Mouse (Mus musculus): ENCODE measurements at regions not wholly inside any gene's neighbourhood (a gene's known extent, or its start where the extent isn't known, plus 50 kb on each side); places are given as distances from the start of the nearest gene placed in this dataset.

DNA sequence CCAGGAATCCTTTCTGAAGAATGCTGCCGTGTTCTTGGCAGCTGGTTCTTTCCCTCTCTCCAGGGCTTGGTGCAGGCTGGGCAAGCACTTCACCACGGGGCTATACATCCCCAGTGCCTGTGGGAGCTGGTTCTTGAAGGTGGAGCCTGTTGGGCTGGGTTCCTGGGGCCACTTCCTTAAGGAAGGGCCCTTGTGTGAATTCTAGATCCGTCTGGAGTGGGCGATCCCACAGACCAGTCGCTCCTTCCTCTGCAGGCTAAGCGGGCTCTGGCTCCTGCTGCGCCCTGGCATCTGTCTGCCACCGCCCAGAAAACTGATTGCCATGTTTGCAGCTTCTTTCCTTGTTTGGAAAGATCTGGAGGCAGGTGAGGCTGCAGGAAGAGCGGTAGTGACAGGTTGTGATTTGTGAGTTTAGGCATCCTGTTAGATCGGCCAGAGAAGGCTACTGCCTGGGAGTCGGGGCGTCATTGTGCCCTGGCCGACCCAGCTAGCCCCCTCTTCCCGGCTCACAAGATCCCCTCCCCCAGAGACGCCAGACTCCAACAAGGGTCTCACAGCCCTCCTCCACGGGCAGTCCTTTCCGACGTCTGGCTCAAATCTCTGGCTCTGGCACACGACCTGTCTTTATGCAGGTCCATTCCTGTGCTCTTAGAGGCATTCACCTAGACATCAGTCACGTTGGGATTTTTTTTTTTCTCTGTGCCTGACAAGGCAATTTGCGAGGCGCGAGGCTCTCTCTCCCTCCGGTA, 135.6 kb downstream of the Nectin1 start:
- no peaks in the 10 kb centered on the region for H3K36me3 ChIP-seq (ENCODE audit: control insufficient read depth, insufficient read depth, low read length, poor library complexity, severe bottlenecking)
- H3K27ac ChIP-seq (ENCODE audit: insufficient read depth, low read depth, low read length, poor library complexity, severe bottlenecking): no peak overlapping the region
- H3K4me1 ChIP-seq (ENCODE audit: control insufficient read depth in 2 of 2, insufficient read depth in 2 of 2, low read length in 2 of 2, poor library complexity in 1 of 2): peaks cover 2% of the 10 kb centered on the region in 2 experiments; a peak in 1 of 4 replicates
- in situ Hi-C loops (cut with MboI; ENCODE audit: low sequenced_read_pairs in 2 of 2, unreplicated experiment in 2 of 2): no loop called here
- peak overlapping the region; percentile 20 to 22; a peak in 1 of 4 replicates for H3K4me3 ChIP-seq (ENCODE audit: insufficient read depth in 1 of 2, low read depth in 1 of 2, low read length in 2 of 2, poor library complexity in 1 of 2, severe bottlenecking in 1 of 2)
- no peaks in the 10 kb centered on the region for H3K9me3 ChIP-seq (ENCODE audit: control insufficient read depth, insufficient read depth, low read depth, low read length)
- H3K9ac ChIP-seq (ENCODE audit: insufficient read depth, low read depth, low read length, poor library complexity, severe bottlenecking): no peak overlapping the region
- DNase-seq (ENCODE audit: low read depth, low spot score): no peak
- TF ChIP-seq ZNF384 (IDR thresholded peaks at IDR 0.05; ENCODE audit: low read depth, low read length) (0 out of 2 replicates have a peak, but pooled peaks have one; percentile 34), HCFC1 (IDR thresholded peaks at IDR 0.05; ENCODE audit: borderline replicate concordance, insufficient read depth, low read length) (no peak)

DNA sequence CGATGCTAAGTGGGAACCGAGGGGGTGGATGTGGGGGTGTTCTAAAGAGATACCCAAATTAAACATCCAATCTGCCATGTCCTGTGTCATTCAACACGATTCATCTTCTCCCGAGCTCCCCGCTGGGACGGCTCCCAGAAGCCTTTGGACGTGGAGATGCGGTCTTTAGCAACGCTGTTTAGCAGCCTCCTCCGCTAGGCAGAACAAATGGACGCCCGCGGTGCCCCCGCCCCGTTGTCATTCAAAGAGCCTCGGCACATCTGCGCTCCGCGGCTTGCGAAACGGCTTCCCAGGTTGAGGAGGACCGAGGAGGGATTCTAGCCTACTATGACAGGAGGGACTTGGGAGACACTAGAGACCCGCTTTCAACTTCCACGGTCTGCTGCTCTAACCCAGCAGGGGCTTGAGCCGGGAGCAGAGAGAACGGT, 136.2 kb downstream of the Nectin1 start:
- DNase-seq (ENCODE audit: low read depth, low spot score): peak; percentile 57
- Histone ChIP-seq H3K4me3 (ENCODE audit: insufficient read depth in 1 of 2, low read depth in 1 of 2, low read length in 2 of 2, poor library complexity in 1 of 2, severe bottlenecking in 1 of 2) (peak overlapping the region; percentile 20 to 22; a peak in 3 of 4 replicates), H3K36me3 (ENCODE audit: control insufficient read depth, insufficient read depth, low read length, poor library complexity, severe bottlenecking) (no peaks in the 10 kb centered on the region), H3K9ac (ENCODE audit: insufficient read depth, low read depth, low read length, poor library complexity, severe bottlenecking) (no peak overlapping the region), H3K9me3 (ENCODE audit: control insufficient read depth, insufficient read depth, low read depth, low read length) (no peaks in the 10 kb centered on the region), H3K4me1 (ENCODE audit: control insufficient read depth in 2 of 2, insufficient read depth in 2 of 2, low read length in 2 of 2, poor library complexity in 1 of 2) (peaks cover 2% of the 10 kb centered on the region in 2 experiments; a peak in 1 of 4 replicates), H3K27ac (ENCODE audit: insufficient read depth, low read depth, low read length, poor library complexity, severe bottlenecking) (no peak overlapping the region)
- in situ Hi-C loops (cut with MboI; ENCODE audit: low sequenced_read_pairs in 2 of 2, unreplicated experiment in 2 of 2): no loop called here
- TF ChIP-seq ZC3H11A (IDR thresholded peaks at IDR 0.05; ENCODE audit: borderline replicate concordance, low read depth, low read length) (no peak), ZNF384 (IDR thresholded peaks at IDR 0.05; ENCODE audit: low read depth, low read length) (no peak), HCFC1 (IDR thresholded peaks at IDR 0.05; ENCODE audit: borderline replicate concordance, insufficient read depth, low read length) (no peak), CHD2 (IDR thresholded peaks at IDR 0.05; ENCODE audit: low read depth, low read length) (no peak), MAFK (IDR thresholded peaks at IDR 0.05; ENCODE audit: insufficient read depth, low read depth, low read length) (no peak)

DNA sequence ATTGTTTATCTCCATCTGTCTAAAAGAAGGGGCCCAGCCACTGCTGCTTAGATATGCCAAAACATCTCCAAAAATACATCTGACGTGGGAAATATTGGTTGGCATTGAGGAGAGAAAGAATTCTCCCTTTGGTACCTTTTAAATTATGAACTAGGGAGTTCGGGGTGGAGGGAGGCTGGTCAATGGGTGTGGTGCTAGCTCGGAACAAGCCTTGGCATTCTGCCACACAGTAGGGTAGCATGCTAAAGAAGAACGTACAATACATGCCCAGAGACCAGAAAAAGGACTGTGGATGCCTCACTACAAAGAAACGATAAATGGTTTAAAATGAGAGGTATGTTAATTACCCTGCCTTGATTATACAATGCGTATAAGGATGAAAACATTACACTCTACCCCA, 149.3 kb downstream of the Nectin1 start:
- TF ChIP-seq MAFK (IDR thresholded peaks at IDR 0.05; ENCODE audit: insufficient read depth, low read depth, low read length): no peak
- no peak for TF ChIP-seq ZC3H11A (IDR thresholded peaks at IDR 0.05; ENCODE audit: borderline replicate concordance, low read depth, low read length)
- no peak for TF ChIP-seq ZNF384 (IDR thresholded peaks at IDR 0.05; ENCODE audit: low read depth, low read length)
- no peak for TF ChIP-seq HCFC1 (IDR thresholded peaks at IDR 0.05; ENCODE audit: borderline replicate concordance, insufficient read depth, low read length)
- no peak for TF ChIP-seq CHD2 (IDR thresholded peaks at IDR 0.05; ENCODE audit: low read depth, low read length)
- Histone ChIP-seq H3K9me3 (ENCODE audit: control insufficient read depth, insufficient read depth, low read depth, low read length) (no peaks in the 10 kb centered on the region), H3K36me3 (ENCODE audit: control insufficient read depth, insufficient read depth, low read length, poor library complexity, severe bottlenecking) (no peaks in the 10 kb centered on the region), H3K9ac (ENCODE audit: insufficient read depth, low read depth, low read length, poor library complexity, severe bottlenecking) (no peak overlapping the region), H3K4me1 (ENCODE audit: control insufficient read depth in 2 of 2, insufficient read depth in 2 of 2, low read length in 2 of 2, poor library complexity in 1 of 2) (peaks cover 3 to 8% of the 10 kb centered on the region in 2 experiments; a peak in 3 of 4 replicates), H3K27ac (ENCODE audit: insufficient read depth, low read depth, low read length, poor library complexity, severe bottlenecking) (no peak overlapping the region), H3K4me3 (ENCODE audit: insufficient read depth in 1 of 2, low read depth in 1 of 2, low read length in 2 of 2, poor library complexity in 1 of 2, severe bottlenecking in 1 of 2) (no peak overlapping the region)
- in situ Hi-C loops (cut with MboI; ENCODE audit: low sequenced_read_pairs in 2 of 2, unreplicated experiment in 2 of 2): no loop called here
- no peak for DNase-seq (ENCODE audit: low read depth, low spot score)

DNA sequence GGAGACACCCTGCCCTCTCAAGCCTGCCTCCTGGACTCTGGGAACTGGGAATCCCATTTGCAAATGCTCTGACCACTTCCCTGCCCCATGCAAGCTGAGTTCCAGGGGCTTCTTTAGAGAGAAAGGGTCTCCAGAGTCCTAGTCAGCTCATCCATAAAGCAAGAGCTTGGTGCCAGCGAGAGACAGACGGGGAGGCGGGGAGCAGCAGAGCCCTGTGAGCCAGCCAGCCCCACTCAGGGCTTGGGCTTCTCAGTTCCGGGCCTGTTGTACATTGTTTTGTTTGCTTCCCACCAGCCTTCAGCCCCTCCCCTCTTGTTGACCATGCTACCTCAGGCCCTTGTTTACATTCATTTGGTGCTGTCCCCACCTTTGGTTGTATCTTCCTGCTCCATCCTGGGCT, 143.9 kb upstream of the Thy1 start:
- Histone ChIP-seq H3K36me3 (ENCODE audit: control insufficient read depth, insufficient read depth, low read length, poor library complexity, severe bottlenecking) (no peaks in the 10 kb centered on the region), H3K27ac (ENCODE audit: insufficient read depth, low read depth, low read length, poor library complexity, severe bottlenecking) (no peak overlapping the region), H3K9me3 (ENCODE audit: control insufficient read depth, insufficient read depth, low read depth, low read length) (no peaks in the 10 kb centered on the region), H3K9ac (ENCODE audit: insufficient read depth, low read depth, low read length, poor library complexity, severe bottlenecking) (no peak overlapping the region), H3K4me3 (ENCODE audit: insufficient read depth in 1 of 2, low read depth in 1 of 2, low read length in 2 of 2, poor library complexity in 1 of 2, severe bottlenecking in 1 of 2) (no peak overlapping the region), H3K4me1 (ENCODE audit: control insufficient read depth in 2 of 2, insufficient read depth in 2 of 2, low read length in 2 of 2, poor library complexity in 1 of 2) (peaks cover 3 to 9% of the 10 kb centered on the region in 2 experiments; a peak in 3 of 4 replicates)
- in situ Hi-C loops (cut with MboI; ENCODE audit: low sequenced_read_pairs in 2 of 2, unreplicated experiment in 2 of 2): no loop called here
- no peak for DNase-seq (ENCODE audit: low read depth, low spot score)
- TF ChIP-seq CHD2 (IDR thresholded peaks at IDR 0.05; ENCODE audit: low read depth, low read length) (no peak), ZC3H11A (IDR thresholded peaks at IDR 0.05; ENCODE audit: borderline replicate concordance, low read depth, low read length) (no peak), HCFC1 (IDR thresholded peaks at IDR 0.05; ENCODE audit: borderline replicate concordance, insufficient read depth, low read length) (no peak), ZNF384 (IDR thresholded peaks at IDR 0.05; ENCODE audit: low read depth, low read length) (no peak), MAFK (IDR thresholded peaks at IDR 0.05; ENCODE audit: insufficient read depth, low read depth, low read length) (no peak)
